Mouse (Mus musculus): Measurements from ENCODE around the gene Cryaa. TPM values are rescaled to one million over a fixed set of nuclear protein-coding genes. Genes with fewer than 3 reads are reported as not detected.

The Cryaa gene
- polyA plus RNA-seq, 1 experiment from 2014 or later, result 0.33 TPM

Other genes starting within 250 kb of the Cryaa start
- 42.0 and 43.6 TPM in 2 replicates for gene Wdr4, start 157.8 kb upstream of the Cryaa start, polyA plus RNA-seq (2016; fragmentation: Nextera tagmentation; extraction: Ambion mirVana)
- 241 and 250 TPM in 2 replicates for gene Ndufv3, start 157.7 kb upstream of the Cryaa start, polyA plus RNA-seq (2016; fragmentation: Nextera tagmentation; extraction: Ambion mirVana)
- 35.4 and 39.3 TPM in 2 replicates for gene Pknox1, start 113.1 kb upstream of the Cryaa start, polyA plus RNA-seq (2016; fragmentation: Nextera tagmentation; extraction: Ambion mirVana)
- gene Cbs, start 40.6 kb upstream of the Cryaa start, polyA plus RNA-seq (2016; fragmentation: Nextera tagmentation; extraction: Ambion mirVana), result 2.8 and 2.9 TPM in 2 replicates
- 411 and 432 TPM in 2 replicates for gene U2af1, start 18.9 kb upstream of the Cryaa start, polyA plus RNA-seq (2016; fragmentation: Nextera tagmentation; extraction: Ambion mirVana)
- gene Sik1, start 178.0 kb downstream of the Cryaa start, polyA plus RNA-seq (2016; fragmentation: Nextera tagmentation; extraction: Ambion mirVana), result 14.1 and 15.2 TPM in 2 replicates